Mouse (Mus musculus) spleen, adult 2 months (tissue): ENCODE data around the gene Sowahb.

ENCODE experiments used
- CTCF ChIP-seq: fragments of 200-500 bp; IDR thresholded peaks from 2 replicates; pipeline ENCODE4 v1.5.1; 2011; ENCODE audit warnings: mild to moderate bottlenecking, inconsistent platforms; ENCODE audit not compliant: insufficient read depth, insufficient read length, insufficient replicate concordance; ENCODE audit errors: extremely low read depth
- POLR2A ChIP-seq: fragments of 200-500 bp; IDR thresholded peaks from 2 replicates; pipeline ENCODE4 v1.6.1; 2011; ENCODE audit warnings: low read depth, low read length, inconsistent platforms

GRCm38 (mm10) chr5:93049971-93050370, 5.1 kb upstream of the Sowahb start:
- no peak for TF ChIP-seq POLR2A
- no peak for TF ChIP-seq CTCF
